Mouse (Mus musculus): Measurements from ENCODE around the gene Nmt2. TPM values are rescaled to one million over a fixed set of nuclear protein-coding genes. Genes with fewer than 3 reads are reported as not detected.

Gene Nmt2
- polyA plus RNA-seq, 1 experiment, result 39.8 TPM

- H3K4me1 ChIP-seq (ENCODE audit: control insufficient read depth, insufficient read depth, low read length), result peaks cover 6% of the 10 kb centered on the region
- peak overlapping the region; percentile 48 for H3K4me3 ChIP-seq (replicated peaks; ENCODE audit: insufficient read depth, low read depth, low read length)
- no peak overlapping the region for H3K27ac ChIP-seq (ENCODE audit: insufficient read depth, low read length)
- no peaks in the 10 kb centered on the region for H3K27me3 ChIP-seq (ENCODE audit: control insufficient read depth, insufficient read depth, low read length)
- TF ChIP-seq CTCF (IDR thresholded peaks at IDR 0.05; ENCODE audit: borderline replicate concordance, insufficient read depth, low read depth, low read length) (no peak), POLR2A (IDR thresholded peaks at IDR 0.05; ENCODE audit: borderline replicate concordance, insufficient read depth, low read length) (no peak)
- DNase-seq, result peak; percentile 16 to 19
- 37% methylated on average over 5 of the region's 5 CpGs for WGBS
Observed at GRCm38 (mm10) chr2:3331071-3331703, 47.2 kb downstream of the Nmt2 start.

- DNase-seq, result no peak
- H3K27me3 ChIP-seq (ENCODE audit: control insufficient read depth, insufficient read depth, low read length), result no peaks in the 10 kb centered on the region
- under 1% methylated on average over 21 of the region's 21 CpGs for WGBS
- TF ChIP-seq CTCF (IDR thresholded peaks at IDR 0.05; ENCODE audit: borderline replicate concordance, insufficient read depth, low read depth, low read length) (no peak), POLR2A (IDR thresholded peaks at IDR 0.05; ENCODE audit: borderline replicate concordance, insufficient read depth, low read length) (no peak)
- peaks cover 6% of the 10 kb centered on the region for H3K4me1 ChIP-seq (ENCODE audit: control insufficient read depth, insufficient read depth, low read length)
- peak overlapping the region; percentile 80 for H3K4me3 ChIP-seq (replicated peaks; ENCODE audit: insufficient read depth, low read depth, low read length)
- peak overlapping the region; percentile 31 for H3K27ac ChIP-seq (ENCODE audit: insufficient read depth, low read length)
Observed at GRCm38 (mm10) chr2:3332056-3332455, 48.0 kb downstream of the Nmt2 start.

GRCm38 (mm10) chr2:3332484-3333242 is 48.7 kb downstream of the Nmt2 start, which contains the start of gene Rpp38:
Gene Rpp38 (minus strand): TSS chr2:3332643.
- peak within 1 kb of the TSS; percentile 36 for H3K27ac ChIP-seq (ENCODE audit: insufficient read depth, low read length)
- TF ChIP-seq POLR2A (IDR thresholded peaks at IDR 0.05; ENCODE audit: borderline replicate concordance, insufficient read depth, low read length), result peak; percentile 84; the same call in 1 of the 2 replicates
- TF ChIP-seq CTCF (IDR thresholded peaks at IDR 0.05; ENCODE audit: borderline replicate concordance, insufficient read depth, low read depth, low read length), result no peak
- peak; percentile 99 for DNase-seq
- H3K27me3 ChIP-seq (ENCODE audit: control insufficient read depth, insufficient read depth, low read length), result no peaks in the 10 kb centered on the region
- under 1% methylated on average over 45 of the region's 45 CpGs for WGBS
- H3K4me1 ChIP-seq (ENCODE audit: control insufficient read depth, insufficient read depth, low read length), result peaks cover 6% of the 10 kb centered on the region
- H3K4me3 ChIP-seq (replicated peaks; ENCODE audit: insufficient read depth, low read depth, low read length), result peak within 1 kb of the TSS; percentile 80

- peak in 1 of 2 experiments; percentile 8 for DNase-seq
- no peaks in the 10 kb centered on the region for H3K27me3 ChIP-seq (ENCODE audit: control insufficient read depth, insufficient read depth, low read length)
- no peak overlapping the region for H3K4me3 ChIP-seq (replicated peaks; ENCODE audit: insufficient read depth, low read depth, low read length)
- no peak overlapping the region for H3K27ac ChIP-seq (ENCODE audit: insufficient read depth, low read length)
- WGBS, result 94% methylated on average over 12 of the region's 12 CpGs
- no peak for TF ChIP-seq POLR2A (IDR thresholded peaks at IDR 0.05; ENCODE audit: borderline replicate concordance, insufficient read depth, low read length)
- no peak for TF ChIP-seq CTCF (IDR thresholded peaks at IDR 0.05; ENCODE audit: borderline replicate concordance, insufficient read depth, low read depth, low read length)
- peaks cover 6% of the 10 kb centered on the region for H3K4me1 ChIP-seq (ENCODE audit: control insufficient read depth, insufficient read depth, low read length)
Observed at GRCm38 (mm10) chr2:3333761-3334160, 49.7 kb downstream of the Nmt2 start.

GRCm38 (mm10) chr2:3335611-3336301 is 51.7 kb downstream of the Nmt2 start, which contains the start of gene Acbd7:
Gene Acbd7 (plus strand): TSS chr2:3336168.
- no peak for TF ChIP-seq CTCF (IDR thresholded peaks at IDR 0.05; ENCODE audit: borderline replicate concordance, insufficient read depth, low read depth, low read length)
- no peak for TF ChIP-seq POLR2A (IDR thresholded peaks at IDR 0.05; ENCODE audit: borderline replicate concordance, insufficient read depth, low read length)
- no peak within 1 kb of the TSS for H3K27ac ChIP-seq (ENCODE audit: insufficient read depth, low read length)
- H3K27me3 ChIP-seq (ENCODE audit: control insufficient read depth, insufficient read depth, low read length), result no peaks in the 10 kb centered on the region
- peaks cover 6% of the 10 kb centered on the region for H3K4me1 ChIP-seq (ENCODE audit: control insufficient read depth, insufficient read depth, low read length)
- 3% methylated on average over 20 of the region's 20 CpGs for whole genome bisulfite sequencing
- peak; percentile 60 to 72 for DNase-seq
- H3K4me3 ChIP-seq (replicated peaks; ENCODE audit: insufficient read depth, low read depth, low read length), result peak within 1 kb of the TSS; percentile 51

GRCm38 (mm10) chr2:3348422-3348821 is 64.4 kb downstream of the Nmt2 start:
- WGBS, result 79% methylated on average over 4 of the region's 4 CpGs
- DNase-seq, result no peak
- Histone ChIP-seq H3K4me3 (replicated peaks; ENCODE audit: insufficient read depth, low read depth, low read length) (no peak overlapping the region), H3K27ac (ENCODE audit: insufficient read depth, low read length) (no peak overlapping the region), H3K27me3 (ENCODE audit: control insufficient read depth, insufficient read depth, low read length) (no peaks in the 10 kb centered on the region), H3K4me1 (ENCODE audit: control insufficient read depth, insufficient read depth, low read length) (no peaks in the 10 kb centered on the region)
- no peak for TF ChIP-seq CTCF (IDR thresholded peaks at IDR 0.05; ENCODE audit: borderline replicate concordance, insufficient read depth, low read depth, low read length)
- TF ChIP-seq POLR2A (IDR thresholded peaks at IDR 0.05; ENCODE audit: borderline replicate concordance, insufficient read depth, low read length), result no peak

GRCm38 (mm10) chr2:3348919-3349318 is 64.9 kb downstream of the Nmt2 start:
- no peak for TF ChIP-seq POLR2A (IDR thresholded peaks at IDR 0.05; ENCODE audit: borderline replicate concordance, insufficient read depth, low read length)
- peak; percentile 60; the same call in 1 of the 2 replicates for TF ChIP-seq CTCF (IDR thresholded peaks at IDR 0.05; ENCODE audit: borderline replicate concordance, insufficient read depth, low read depth, low read length)
- H3K27me3 ChIP-seq (ENCODE audit: control insufficient read depth, insufficient read depth, low read length), result no peaks in the 10 kb centered on the region
- H3K27ac ChIP-seq (ENCODE audit: insufficient read depth, low read length), result no peak overlapping the region
- no peak overlapping the region for H3K4me3 ChIP-seq (replicated peaks; ENCODE audit: insufficient read depth, low read depth, low read length)
- WGBS, result 19% methylated on average over 3 of the region's 3 CpGs
- H3K4me1 ChIP-seq (ENCODE audit: control insufficient read depth, insufficient read depth, low read length), result no peaks in the 10 kb centered on the region
- peak in 1 of 2 experiments; percentile 21 for DNase-seq
